Mouse (Mus musculus): ENCODE results near the gene H2-M9. TPM values are rescaled to one million over a fixed set of nuclear protein-coding genes. Genes with fewer than 3 reads are reported as not detected.

H2-M9 gene
- polyA plus RNA-seq (2014; fragmentation: Illumina TruSeq; extraction: RNeasy Lipid Tissue Mini Kit (QIAGEN cat#74804); ENCODE audit: low read depth, low replicate concordance) = not detected

DNA sequence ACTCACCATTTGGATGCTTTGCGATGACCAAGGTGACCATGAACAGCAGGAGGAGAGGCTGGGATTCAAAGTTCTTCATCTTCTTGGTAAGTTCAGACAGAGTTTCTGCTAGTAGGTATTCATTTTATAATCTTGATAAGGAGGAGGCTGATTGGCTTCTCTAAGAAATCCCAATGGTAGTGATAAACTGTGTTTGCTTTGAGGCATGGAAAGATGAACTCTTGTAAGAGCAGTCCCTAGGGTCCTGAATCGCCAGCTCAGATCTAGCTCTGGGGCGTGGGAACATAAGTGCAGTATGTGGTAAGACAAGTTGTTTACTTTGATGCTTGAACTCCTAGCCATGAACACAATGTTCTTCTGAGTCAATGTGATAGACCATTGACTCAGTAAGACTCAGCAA is at the start of gene H2-M9:
Gene H2-M9, minus strand, starts transcription at position 101 of the 400 bp plus-strand sequence.

GRCm38 (mm10) chr17:36672119-36672518 is 29.7 kb upstream of the H2-M9 start, which contains the start of gene H2-M1:
Gene H2-M1 (minus strand): TSS chr17:36672219.

Other genes starting within 250 kb of the H2-M9 start
- not detected for gene H2-M10.4, start 180.3 kb downstream of the H2-M9 start, polyA plus RNA-seq (2014; fragmentation: Illumina TruSeq; extraction: RNeasy Lipid Tissue Mini Kit (QIAGEN cat#74804); ENCODE audit: low read depth, low replicate concordance)
- not detected for gene H2-M11, start 95.6 kb downstream of the H2-M9 start, polyA plus RNA-seq (2014; fragmentation: Illumina TruSeq; extraction: RNeasy Lipid Tissue Mini Kit (QIAGEN cat#74804); ENCODE audit: low read depth, low replicate concordance)
- not detected for gene H2-M1, start 29.6 kb upstream of the H2-M9 start, polyA plus RNA-seq (2014; fragmentation: Illumina TruSeq; extraction: RNeasy Lipid Tissue Mini Kit (QIAGEN cat#74804); ENCODE audit: low read depth, low replicate concordance)
- not detected for gene H2-M10.5, start 130.2 kb upstream of the H2-M9 start, polyA plus RNA-seq (2014; fragmentation: Illumina TruSeq; extraction: RNeasy Lipid Tissue Mini Kit (QIAGEN cat#74804); ENCODE audit: low read depth, low replicate concordance)
- not detected for gene H2-M10.6, start 169.5 kb upstream of the H2-M9 start, polyA plus RNA-seq (2014; fragmentation: Illumina TruSeq; extraction: RNeasy Lipid Tissue Mini Kit (QIAGEN cat#74804); ENCODE audit: low read depth, low replicate concordance)
- 37.0 TPM for gene Trim26, start 194.5 kb upstream of the H2-M9 start, polyA plus RNA-seq (2014; fragmentation: Illumina TruSeq; extraction: RNeasy Lipid Tissue Mini Kit (QIAGEN cat#74804); ENCODE audit: low read depth, low replicate concordance)
- gene Trim15, start 224.5 kb upstream of the H2-M9 start, polyA plus RNA-seq (2014; fragmentation: Illumina TruSeq; extraction: RNeasy Lipid Tissue Mini Kit (QIAGEN cat#74804); ENCODE audit: low read depth, low replicate concordance) = 2.2 TPM
- gene Trim10, start 226.9 kb upstream of the H2-M9 start, polyA plus RNA-seq (2014; fragmentation: Illumina TruSeq; extraction: RNeasy Lipid Tissue Mini Kit (QIAGEN cat#74804); ENCODE audit: low read depth, low replicate concordance) = not detected
- gene Trim40, start 247.5 kb upstream of the H2-M9 start, polyA plus RNA-seq (2014; fragmentation: Illumina TruSeq; extraction: RNeasy Lipid Tissue Mini Kit (QIAGEN cat#74804); ENCODE audit: low read depth, low replicate concordance) = 29.1 TPM